10 mouse cellular contexts compared by ENCODE assay signal in the genomic region with DNA sequence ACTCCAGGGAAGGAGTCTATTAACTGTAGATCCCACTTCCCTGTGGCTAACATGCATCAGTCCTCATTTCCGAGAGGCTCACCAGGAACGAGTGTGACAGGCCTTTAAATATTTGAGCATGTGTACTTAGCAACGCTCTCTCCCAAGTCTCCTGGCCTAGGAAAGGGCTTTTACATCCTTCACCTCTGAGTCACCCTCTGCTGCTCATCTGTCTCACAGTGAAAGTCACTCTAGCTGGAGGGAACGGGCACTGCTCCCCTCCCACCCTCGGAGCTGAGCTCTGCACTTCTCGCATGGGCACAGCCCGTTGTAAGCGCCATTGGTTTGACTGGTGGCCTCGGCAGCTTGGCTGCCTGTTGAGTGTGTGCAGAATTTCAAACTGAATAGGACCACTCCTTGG.
A peak's percentile ranks its signal among the peaks of the same experiment; 100 is the strongest.
DNase-seq lines count a peak whose midpoint lies in the region; ATAC-seq and TF ChIP-seq lines count a peak whose summit lies in the region.
"Had no signal": no experiment of that assay in that cellular context is flagged by ENCODE, and none has a peak within 500 bp of the region (broad histone marks: within the 10 kb centered on the region; RNA-seq: fewer than 3 reads in every experiment).

No protein-coding gene starts in this region.

- H3K9ac ChIP-seq in kidney, postnatal 0 days (ENCODE audit: low read depth, low read length): no peak overlapping the region
- peak overlapping the region; percentile 14; the same call in 1 of the 2 replicates for H3K9ac ChIP-seq in hindbrain, embryonic 13.5 days
- H3K9ac ChIP-seq in neural tube, embryonic 12.5 days: no peak overlapping the region

- no peak overlapping the region for H3K4me3 ChIP-seq in kidney, postnatal 0 days (replicated peaks; ENCODE audit: low read depth, low read length)
- H3K4me3 ChIP-seq in hindbrain, embryonic 13.5 days: no peak overlapping the region
- H3K4me3 ChIP-seq in neural tube, embryonic 12.5 days: no peak overlapping the region

- 0 out of 2 replicates have a peak, but pooled peaks cover 4% of the 10 kb centered on the region for H3K36me3 ChIP-seq in kidney, postnatal 0 days (ENCODE audit: insufficient read depth, low read length)
- no peaks in the 10 kb centered on the region for H3K36me3 ChIP-seq in hindbrain, embryonic 13.5 days
- no peaks in the 10 kb centered on the region for H3K36me3 ChIP-seq in neural tube, embryonic 12.5 days

- H3K27me3 ChIP-seq in kidney, postnatal 0 days (ENCODE audit: insufficient read depth, low read length): no peaks in the 10 kb centered on the region
- H3K27me3 ChIP-seq in hindbrain, embryonic 13.5 days: 0 out of 2 replicates have a peak, but pooled peaks cover 15% of the 10 kb centered on the region
- H3K27me3 ChIP-seq in neural tube, embryonic 12.5 days (replicated peaks): no peaks in the 10 kb centered on the region

- no peak for TF ChIP-seq CTCF in kidney, postnatal 0 days (IDR thresholded peaks at IDR 0.05; ENCODE audit: low read depth)

- H3K4me1 ChIP-seq in kidney, postnatal 0 days (replicated peaks; ENCODE audit: insufficient read depth, low read length): 0 out of 2 replicates have a peak, but pooled peaks cover 3% of the 10 kb centered on the region
- peaks cover 48% of the 10 kb centered on the region for H3K4me1 ChIP-seq in hindbrain, embryonic 13.5 days (replicated peaks)
- H3K4me1 ChIP-seq in neural tube, embryonic 12.5 days: peaks cover 31% of the 10 kb centered on the region

- 28% methylated on average over 9 of the region's 9 CpGs for WGBS in kidney, postnatal 0 days
- 20% methylated on average over 9 of the region's 9 CpGs for WGBS in hindbrain, embryonic 13.5 days
- WGBS in neural tube, embryonic 12.5 days: 13% methylated on average over 9 of the region's 9 CpGs

- no peak overlapping the region for H3K27ac ChIP-seq in kidney, postnatal 0 days
- H3K27ac ChIP-seq in hindbrain, embryonic 13.5 days: peak overlapping the region; percentile 60
- H3K27ac ChIP-seq in neural tube, embryonic 12.5 days: no peak overlapping the region
- H3K27ac ChIP-seq: macrophage had no signal

- H3K9me3 ChIP-seq in kidney, postnatal 0 days (replicated peaks; ENCODE audit: low read length): no peaks in the 10 kb centered on the region
- no peaks in the 10 kb centered on the region for H3K9me3 ChIP-seq in hindbrain, embryonic 13.5 days
- no peaks in the 10 kb centered on the region for H3K9me3 ChIP-seq in neural tube, embryonic 12.5 days

- peak; percentile 72 to 76 for DNase-seq in adrenal gland, adult (ENCODE audit: inconsistent age in 2 of 2, low spot score in 1 of 2)
- DNase-seq in adrenal gland, postnatal 4 days (ENCODE audit: low spot score in 2 of 2): no peak
- peak; percentile 65 for DNase-seq in kidney, postnatal 0 days (ENCODE audit: low spot score)
- DNase-seq in kidney, adult 18-20 months: no peak
- DNase-seq in left cerebral cortex, adult 8-10 months (ENCODE audit: low spot score in 2 of 2): no peak
- no peak for DNase-seq in frontal cortex, adult 2 months (ENCODE audit: extremely low spot score in 1 of 2, low spot score in 1 of 2)
- DNase-seq: gastrocnemius, postnatal 25 days had no signal

- H3K4me2 ChIP-seq in kidney, postnatal 0 days (ENCODE audit: low read length): no peak overlapping the region
- H3K4me2 ChIP-seq in hindbrain, embryonic 13.5 days: no peak overlapping the region
- peak overlapping the region; percentile 20; the same call in 1 of the 2 replicates for H3K4me2 ChIP-seq in neural tube, embryonic 12.5 days (replicated peaks)

- ATAC-seq in kidney, postnatal 0 days (replicated peaks; ENCODE audit: low FRiP score, low read depth): peak; percentile 62; the same call in 1 of the 2 replicates
- ATAC-seq in hindbrain, embryonic 13.5 days (ENCODE audit: low FRiP score): peak; percentile 38
- ATAC-seq in neural tube, embryonic 12.5 days (ENCODE audit: low FRiP score, low read depth): peak; percentile 49

Comparison
In these comparisons a context has a peak if more than half of its experiments do, and no peak if none do; other contexts are left out.
1. DNase-seq: peak in adrenal gland, adult (2 of 2) and kidney, postnatal 0 days (single experiment); none in adrenal gland, postnatal 4 days (0 of 2), kidney, adult 18-20 months (single experiment), left cerebral cortex, adult 8-10 months (0 of 2) and frontal cortex, adult 2 months (0 of 2).
2. Peak in every context shown above with its lines, with median percentiles within 50 percentile points of each other: ATAC-seq.